Mouse (Mus musculus) embryonic facial prominence, embryonic 10.5 days (tissue): ENCODE data around the gene Gm30302. TPM values are rescaled to one million over a fixed set of nuclear protein-coding genes. Genes with fewer than 3 reads are reported as not detected.
"Not testable (repeated sequence)": the region's sequence is repeated elsewhere in the genome, so short reads cannot be mapped to it uniquely, and the experiment has no call there.

Experiments used
- DNase-seq: peaks from one replicate; pipeline ENCODE4 v3.0.0-alpha.2; 2017; ENCODE audit warnings: low spot score
- H3K27ac ChIP-seq: fragments of 300-500 bp; sonication (generic); replicated peaks from 2 replicates; pipeline ENCODE4 v1.5.1; 2016; ENCODE audit warnings: mild to moderate bottlenecking
- H3K27me3 ChIP-seq: fragments of 300-500 bp; sonication (generic); replicated peaks from 2 replicates; pipeline ENCODE4 v1.6.1; 2016; ENCODE audit warnings: low read depth, mild to moderate bottlenecking; ENCODE audit not compliant: poor library complexity, severe bottlenecking
- H3K36me3 ChIP-seq: fragments of 300-500 bp; sonication (generic); replicated peaks from 2 replicates; pipeline ENCODE4 v1.6.1; 2016; ENCODE audit warnings: mild to moderate bottlenecking, moderate library complexity
- H3K4me1 ChIP-seq: fragments of 300-500 bp; sonication (generic); 2 replicates; pipeline ENCODE4 v1.6.1; 2016
- H3K4me3 ChIP-seq: fragments of 300-500 bp; sonication (generic); 2 replicates; pipeline ENCODE4 v1.5.1; 2016; ENCODE audit warnings: mild to moderate bottlenecking, moderate library complexity
- H3K9me3 ChIP-seq: fragments of 300-500 bp; sonication (generic); 2 replicates; pipeline ENCODE4 v1.6.1; 2016; ENCODE audit warnings: mild to moderate bottlenecking
- WGBS: fragments of 180-500 bp; shearing (Covaris S2); methylation state at CpG from one replicate; pipeline ENCODE4 v1.1.7; 2016; 5-methylcytosine and 5-hydroxymethylcytosine counted together
- polyA plus RNA-seq: library from polyadenylated mRNA; unstranded; fragments of >200 nt; fragmentation: Nextera tagmentation; extraction: Ambion mirVana; gene quantifications from 2 replicates; pipeline ENCODE4 v1.2.1, GENCODE M21; 2016

Gm30302 gene
- polyA plus RNA-seq, 1 experiment from 2014 or later, result not detected

DNA sequence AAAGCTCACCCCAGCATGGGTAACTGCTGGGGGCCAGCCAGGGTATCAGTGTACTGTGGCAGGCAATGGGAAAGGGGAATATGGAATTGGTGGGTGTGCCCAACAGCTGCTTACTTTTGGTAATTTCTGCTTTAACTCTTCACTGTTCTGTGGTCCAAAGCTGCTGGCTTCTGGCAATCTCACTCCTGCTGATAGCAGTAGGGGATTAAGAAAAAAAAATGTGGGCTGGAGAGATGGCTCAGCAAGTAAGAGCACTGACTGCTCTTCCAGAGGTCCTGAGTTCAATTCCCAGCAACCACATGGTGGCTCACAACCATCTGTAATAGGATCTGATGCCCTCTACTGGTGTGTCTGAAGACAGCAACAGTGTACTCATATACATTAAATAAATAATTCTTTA, 27.3 kb downstream of the Gm30302 start:
- H3K27ac ChIP-seq, H3K4me3 ChIP-seq, H3K9me3 ChIP-seq, DNase-seq, H3K36me3 ChIP-seq, H3K4me1 ChIP-seq, H3K27me3 ChIP-seq: not testable (repeated sequence)

DNA sequence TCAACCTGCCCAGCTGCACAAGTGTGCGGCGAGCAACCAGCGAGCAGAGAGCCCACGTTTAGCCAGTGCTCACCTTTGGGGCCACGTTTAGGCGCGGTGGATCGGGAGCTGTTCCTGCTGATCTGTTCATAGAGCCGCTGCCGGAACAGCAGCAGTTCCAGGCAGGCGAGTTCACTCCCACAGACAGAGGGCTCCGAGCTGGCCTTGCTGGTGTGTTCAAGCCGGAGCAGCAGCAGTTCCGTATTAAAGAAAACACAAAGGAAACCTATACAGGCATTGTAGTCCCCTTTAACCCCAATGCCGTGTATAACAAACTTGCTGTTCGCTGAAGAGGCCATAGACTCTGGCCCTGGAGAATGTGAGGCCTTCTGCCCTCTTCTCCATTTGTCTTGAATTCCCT, 29.7 kb downstream of the Gm30302 start:
- H3K27me3 ChIP-seq, result no peaks in the 10 kb centered on the region
- peaks cover 9% of the 10 kb centered on the region for H3K4me1 ChIP-seq
- DNase-seq, result no peak
- H3K9me3 ChIP-seq, result no peaks in the 10 kb centered on the region
- no peak overlapping the region for H3K4me3 ChIP-seq
- WGBS, result 82% methylated on average over 16 of the region's 16 CpGs
- no peak overlapping the region for H3K27ac ChIP-seq
- H3K36me3 ChIP-seq, result no peaks in the 10 kb centered on the region

DNA sequence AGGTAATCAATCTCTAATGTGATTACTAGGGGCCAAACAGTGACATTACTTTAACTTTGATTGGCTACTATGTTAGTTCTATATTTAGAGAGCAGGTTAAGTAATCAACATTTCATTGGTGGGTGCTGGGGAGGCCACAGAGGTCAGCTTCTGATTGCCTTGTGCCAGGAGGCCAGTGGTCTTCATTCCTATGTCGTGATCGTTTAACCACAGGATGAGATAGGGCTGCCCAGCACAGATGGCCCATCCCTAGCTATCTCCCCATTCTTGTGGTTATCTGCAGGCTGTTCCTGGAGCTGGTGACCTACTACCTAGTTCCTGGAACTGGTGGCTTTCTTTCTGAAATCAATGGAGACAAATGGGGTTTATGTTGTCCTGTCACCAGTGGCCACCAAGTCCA, 30.8 kb downstream of the Gm30302 start:
- H3K4me3 ChIP-seq, result no peak overlapping the region
- H3K36me3 ChIP-seq, result no peaks in the 10 kb centered on the region
- H3K4me1 ChIP-seq, result peaks cover 9% of the 10 kb centered on the region
- no peak overlapping the region for H3K27ac ChIP-seq
- no peak for DNase-seq
- 84% methylated on average over 2 of the region's 2 CpGs for WGBS
- H3K9me3 ChIP-seq, result no peaks in the 10 kb centered on the region
- H3K27me3 ChIP-seq, result no peaks in the 10 kb centered on the region

DNA sequence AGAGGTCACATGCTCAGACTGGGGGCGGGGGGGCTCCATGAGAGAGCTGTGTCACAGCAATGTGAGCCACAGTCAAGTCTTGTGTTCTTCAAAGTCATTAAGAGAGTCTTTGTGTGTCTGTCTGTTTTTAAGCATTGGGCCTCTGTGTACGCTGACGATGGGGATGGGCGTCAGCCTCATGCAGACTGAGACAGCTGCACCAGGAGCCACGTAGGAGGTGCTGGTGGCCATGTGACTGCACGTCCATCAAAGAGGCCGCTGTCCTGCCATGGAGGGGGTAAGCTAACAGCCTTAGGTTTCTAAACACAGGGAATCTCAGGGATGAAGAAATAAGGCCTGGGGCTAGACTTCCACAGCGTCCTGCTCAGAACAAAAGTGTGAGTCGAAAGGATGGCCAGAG, 32.5 kb downstream of the Gm30302 start:
- no peaks in the 10 kb centered on the region for H3K27me3 ChIP-seq
- H3K4me3 ChIP-seq, result no peak overlapping the region
- DNase-seq, result no peak
- peaks cover 9% of the 10 kb centered on the region for H3K4me1 ChIP-seq
- no peaks in the 10 kb centered on the region for H3K36me3 ChIP-seq
- 44% methylated on average over 9 of the region's 9 CpGs for WGBS
- H3K27ac ChIP-seq, result 0 out of 2 replicates have a peak overlapping the region, but pooled peaks have one; percentile 15
- H3K9me3 ChIP-seq, result no peaks in the 10 kb centered on the region

DNA sequence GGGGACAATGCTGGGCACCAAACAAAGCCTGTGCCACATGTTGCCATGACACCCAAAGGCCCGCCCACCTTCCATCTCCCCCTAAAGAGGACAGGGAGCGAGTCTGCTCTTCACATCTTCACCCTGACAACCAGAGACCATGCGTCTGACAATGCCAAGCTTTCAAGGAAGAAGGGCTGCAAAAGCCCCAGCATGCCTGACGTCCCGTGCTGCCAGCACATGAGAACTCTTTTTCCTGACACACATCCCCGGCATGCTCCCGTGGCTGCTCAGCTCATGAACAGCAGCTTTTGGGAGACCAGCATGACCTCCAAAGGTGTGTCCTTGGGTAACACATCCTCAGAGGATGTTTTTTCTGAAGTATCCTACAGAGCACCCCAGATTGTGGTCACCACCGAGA, 33.5 kb downstream of the Gm30302 start:
- Histone ChIP-seq H3K4me1 (peaks cover 9% of the 10 kb centered on the region), H3K9me3 (no peaks in the 10 kb centered on the region), H3K36me3 (no peaks in the 10 kb centered on the region), H3K27ac (no peak overlapping the region), H3K27me3 (no peaks in the 10 kb centered on the region), H3K4me3 (no peak overlapping the region)
- no peak for DNase-seq
- WGBS, result 93% methylated on average over 8 of the region's 8 CpGs

DNA sequence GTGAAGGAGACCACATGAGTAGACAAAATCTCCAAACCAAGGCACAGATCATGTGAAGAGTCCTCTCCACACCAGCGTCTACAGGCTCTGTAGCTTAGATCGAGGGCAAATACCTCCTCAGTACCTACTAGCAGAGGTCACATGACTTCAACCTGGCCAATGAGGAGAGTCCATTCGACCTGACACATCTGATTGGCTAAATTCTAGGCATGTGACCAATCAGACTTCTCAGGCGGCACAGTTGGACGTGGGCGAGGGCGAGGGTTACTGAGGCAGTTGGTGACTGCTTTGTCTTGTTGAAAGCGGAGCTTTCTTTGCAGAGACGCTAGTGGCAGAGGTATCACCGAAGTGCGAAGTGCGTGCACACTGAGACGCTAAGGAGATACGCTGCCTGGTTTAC, 36.6 kb downstream of the Gm30302 start:
- Histone ChIP-seq H3K9me3 (no peaks in the 10 kb centered on the region), H3K27me3 (no peaks in the 10 kb centered on the region), H3K4me1 (peaks cover 9% of the 10 kb centered on the region), H3K27ac (no peak overlapping the region), H3K4me3 (no peak overlapping the region), H3K36me3 (no peaks in the 10 kb centered on the region)
- no peak for DNase-seq
- 93% methylated on average over 14 of the region's 14 CpGs for WGBS

DNA sequence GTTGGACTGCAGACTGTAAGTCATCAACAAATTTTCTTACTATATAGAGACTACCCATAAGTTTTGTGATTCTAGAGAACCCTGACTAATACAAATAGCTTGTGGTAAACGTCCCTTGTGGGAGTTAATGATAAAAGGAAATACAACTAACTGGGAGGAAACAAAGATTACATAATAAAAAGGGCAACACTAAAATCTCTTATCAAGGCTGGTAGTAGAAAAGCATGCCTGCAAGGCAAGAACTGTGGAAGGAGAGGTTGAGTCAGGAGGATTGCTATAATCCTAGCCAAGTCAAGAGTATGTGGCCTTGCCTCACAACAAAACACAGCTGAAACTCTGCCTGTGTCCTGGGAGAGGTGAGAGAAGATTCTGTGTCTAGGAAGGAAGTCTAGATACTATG, 38.1 kb downstream of the Gm30302 start:
- Histone ChIP-seq H3K36me3 (no peaks in the 10 kb centered on the region), H3K4me1 (no peaks in the 10 kb centered on the region), H3K4me3 (no peak overlapping the region), H3K27ac (no peak overlapping the region), H3K9me3 (no peaks in the 10 kb centered on the region), H3K27me3 (no peaks in the 10 kb centered on the region)
- 72% methylated on average over 1 of the region's 1 CpGs for WGBS
- no peak for DNase-seq

DNA sequence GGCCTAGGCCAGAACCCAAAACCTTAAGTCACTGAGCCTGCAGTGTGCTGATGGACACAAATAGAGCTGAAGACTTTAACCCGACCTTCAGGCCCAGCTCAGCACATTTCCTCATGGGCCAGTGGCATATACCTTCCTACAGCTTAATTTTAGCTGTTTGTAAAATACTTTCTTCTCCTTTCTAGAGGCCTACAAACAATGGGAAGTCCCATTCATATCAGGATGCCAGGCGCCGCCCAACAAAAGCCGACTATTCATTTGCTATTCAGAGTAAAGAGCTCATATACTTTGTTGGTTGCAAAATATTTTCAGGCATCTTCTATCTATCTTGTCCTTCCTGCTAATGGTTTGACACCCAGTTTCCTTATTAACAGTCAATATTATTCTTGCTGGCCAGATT, 40.8 kb downstream of the Gm30302 start:
- 89% methylated on average over 4 of the region's 4 CpGs for WGBS
- Histone ChIP-seq H3K4me3 (no peak overlapping the region), H3K27me3 (no peaks in the 10 kb centered on the region), H3K27ac (no peak overlapping the region), H3K36me3 (no peaks in the 10 kb centered on the region), H3K9me3 (no peaks in the 10 kb centered on the region), H3K4me1 (no peaks in the 10 kb centered on the region)
- DNase-seq, result no peak

DNA sequence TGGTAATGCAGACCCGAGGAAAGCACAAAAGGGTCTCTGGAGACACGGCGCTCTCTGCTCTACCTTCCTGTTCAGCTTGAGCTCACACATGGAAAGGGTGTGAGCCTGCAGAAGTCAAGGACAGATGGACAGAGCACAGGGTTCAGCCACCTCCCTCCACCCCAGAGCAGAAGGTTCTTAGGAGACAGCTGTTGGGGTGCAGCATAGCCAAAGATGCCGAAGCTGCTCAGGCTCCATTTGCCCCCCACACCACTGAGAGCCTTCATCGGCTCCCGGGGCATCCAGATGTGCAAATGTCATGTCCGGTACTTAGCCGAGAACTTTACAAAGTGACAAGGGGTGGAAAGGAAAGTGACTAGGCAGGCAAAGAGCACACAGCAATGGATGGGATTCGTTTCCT, 42.2 kb downstream of the Gm30302 start:
- H3K9me3 ChIP-seq, result no peaks in the 10 kb centered on the region
- H3K4me3 ChIP-seq, result no peak overlapping the region
- H3K27ac ChIP-seq, result no peak overlapping the region
- 88% methylated on average over 9 of the region's 9 CpGs for WGBS
- H3K27me3 ChIP-seq, result no peaks in the 10 kb centered on the region
- H3K4me1 ChIP-seq, result no peaks in the 10 kb centered on the region
- H3K36me3 ChIP-seq, result no peaks in the 10 kb centered on the region
- DNase-seq, result no peak

DNA sequence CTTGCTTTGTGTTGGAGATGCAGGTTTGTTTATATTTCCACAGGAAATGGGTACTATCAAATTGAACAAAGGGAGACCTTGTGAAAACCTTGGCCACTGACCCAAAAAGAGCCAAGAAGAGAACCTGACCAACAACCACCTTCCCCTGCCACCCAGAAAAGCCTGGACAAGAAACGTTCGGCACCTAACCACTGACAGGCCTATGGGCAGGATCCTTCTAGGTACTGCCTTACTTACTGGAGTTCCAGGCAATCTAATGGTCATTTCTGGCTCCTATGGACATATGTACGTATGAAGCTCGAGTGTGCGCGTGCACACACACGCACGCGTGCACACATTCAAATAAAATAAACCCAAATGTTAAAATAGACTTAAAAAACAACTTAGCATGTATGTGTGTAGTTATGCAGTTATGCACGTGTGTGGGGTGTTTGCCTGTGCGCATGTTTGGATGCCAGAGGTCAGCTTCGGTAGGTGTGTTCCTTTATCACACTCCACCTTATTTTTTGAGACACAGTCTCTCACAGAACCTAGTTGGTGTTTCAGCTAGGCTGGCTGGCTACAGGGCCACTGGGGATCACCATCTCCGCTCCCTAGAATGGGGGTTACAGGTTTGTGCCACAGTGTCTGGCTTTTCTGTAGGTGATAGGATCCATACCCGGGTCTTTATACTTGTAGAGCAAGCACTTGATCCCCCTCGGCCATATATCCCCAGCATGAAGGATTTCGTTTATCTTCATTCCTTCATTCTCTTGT, 57.3 kb downstream of the Gm30302 start:
- 90% methylated on average over 16 of the region's 16 CpGs for WGBS
- DNase-seq, result no peak

DNA sequence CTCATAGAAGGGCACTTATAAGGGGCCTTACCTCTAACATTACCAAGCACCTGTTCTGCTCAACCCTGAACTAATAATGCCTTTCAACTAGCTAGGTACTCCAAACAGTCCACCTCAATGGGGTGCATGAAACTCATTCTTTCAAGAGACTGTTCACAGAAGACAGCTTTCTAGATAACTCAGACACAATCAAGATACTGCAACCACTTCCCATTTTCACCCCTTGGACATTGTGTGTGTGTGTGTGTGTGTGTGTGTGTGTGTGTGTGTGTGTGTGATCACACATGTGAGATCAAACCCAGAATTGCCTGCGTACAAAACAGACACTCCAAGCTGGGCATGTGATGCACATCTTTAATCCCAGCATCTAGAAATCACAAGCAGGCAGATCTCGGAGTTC, 60.8 kb downstream of the Gm30302 start:
- H3K9me3 ChIP-seq, result no peaks in the 10 kb centered on the region
- no peaks in the 10 kb centered on the region for H3K27me3 ChIP-seq
- WGBS, result 94% methylated on average over 2 of the region's 2 CpGs
- no peak overlapping the region for H3K4me3 ChIP-seq
- H3K27ac ChIP-seq, result no peak overlapping the region
- H3K4me1 ChIP-seq, result peaks cover 8% of the 10 kb centered on the region
- no peak for DNase-seq
- peaks cover 36% of the 10 kb centered on the region for H3K36me3 ChIP-seq

More for the DNA sequence above, 57.3 kb downstream of the Gm30302 start:
- H3K9me3 ChIP-seq, result no peaks in the 10 kb centered on the region
- no peak overlapping the region for H3K27ac ChIP-seq
- 0 out of 2 replicates have a peak, but pooled peaks cover 2% of the 10 kb centered on the region for H3K36me3 ChIP-seq
- H3K4me3 ChIP-seq, result no peak overlapping the region
- no peaks in the 10 kb centered on the region for H3K27me3 ChIP-seq
- peaks cover 8% of the 10 kb centered on the region for H3K4me1 ChIP-seq

DNA sequence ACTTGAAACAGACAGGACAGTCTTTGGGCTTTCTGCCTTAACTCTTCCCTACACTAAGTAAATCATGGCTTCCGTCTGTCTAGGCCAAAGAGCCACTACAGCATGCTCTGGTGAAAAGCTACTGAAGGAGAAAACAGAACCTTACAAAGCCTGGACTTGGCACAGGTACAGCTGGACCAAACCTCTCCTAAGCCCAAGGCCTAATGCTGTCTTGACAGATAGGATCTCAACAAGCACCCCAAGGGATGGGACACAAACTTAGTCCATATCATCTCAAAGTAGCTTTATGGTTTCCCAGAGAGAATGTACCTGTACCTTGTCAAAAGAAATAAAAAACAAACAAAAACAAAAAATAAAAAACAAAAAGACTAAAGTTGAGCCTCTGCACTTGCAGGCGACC, 62.4 kb downstream of the Gm30302 start:
- 87% methylated on average over 2 of the region's 2 CpGs for WGBS
- Histone ChIP-seq H3K27ac (no peak overlapping the region), H3K27me3 (no peaks in the 10 kb centered on the region), H3K36me3 (peaks cover 52% of the 10 kb centered on the region), H3K4me1 (peaks cover 8% of the 10 kb centered on the region), H3K9me3 (no peaks in the 10 kb centered on the region), H3K4me3 (no peak overlapping the region)
- no peak for DNase-seq
